Mouse (Mus musculus) CD4-positive, CD25-positive, alpha-beta regulatory T cell, adult 2 months (primary cell): Measurements from ENCODE around the gene 4933417A18Rik.
"Not testable (repeated sequence)": the region's sequence is repeated elsewhere in the genome, so short reads cannot be mapped to it uniquely, and the experiment has no call there.

Experiments used
- DNase-seq: peaks from one replicate; pipeline ENCODE4 v3.0.0-alpha.2; 2012; ENCODE audit warnings: low read depth, low spot score

Gene 4933417A18Rik

DNA sequence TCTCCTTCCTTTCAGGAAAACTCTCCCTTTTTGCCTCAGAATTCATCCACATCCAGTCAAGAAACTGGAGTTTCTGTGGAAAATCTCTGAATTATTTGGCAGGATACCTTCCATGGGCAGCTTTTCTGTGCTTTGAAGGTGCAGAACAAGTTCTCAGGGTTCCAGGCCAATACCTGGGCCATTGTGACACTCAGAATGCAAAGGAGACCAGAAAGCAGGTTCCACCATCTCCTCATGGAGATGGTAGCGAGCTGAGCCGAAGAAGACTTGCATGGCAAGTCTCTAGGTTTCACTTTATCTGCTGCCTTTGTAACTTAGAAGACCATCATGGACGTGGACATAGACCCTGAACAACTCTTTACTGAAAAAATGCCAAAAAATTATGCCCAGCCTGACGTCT lies at the start of gene 4933417A18Rik, which contains the start of gene Fam217a:
4933417A18Rik (plus strand) TSS at position 200 of the 400 bp plus-strand sequence.
Fam217a (minus strand) TSS at position 101 of the 400 bp plus-strand sequence.
- no peak for DNase-seq

DNA sequence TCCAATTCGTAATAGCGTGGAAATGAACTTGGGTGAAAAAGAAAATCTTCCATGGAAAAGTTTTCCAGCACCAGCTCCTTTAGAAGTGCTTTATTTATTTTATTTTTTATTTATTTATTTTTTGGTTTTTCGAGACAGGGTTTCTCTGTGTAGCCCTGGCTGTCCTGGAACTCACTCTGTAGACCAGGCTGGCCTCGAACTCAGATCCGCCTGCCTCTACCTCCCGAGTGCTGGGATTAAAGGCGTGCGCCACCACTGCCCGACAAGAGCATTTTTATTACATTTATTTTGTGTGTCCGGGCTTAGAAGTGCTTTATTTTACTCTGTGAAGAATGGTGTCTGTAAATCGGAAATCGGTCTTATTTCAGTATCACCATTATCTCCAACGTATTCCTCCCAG lies 49.5 kb upstream of the 4933417A18Rik start:
- DNase-seq = not testable (repeated sequence)

DNA sequence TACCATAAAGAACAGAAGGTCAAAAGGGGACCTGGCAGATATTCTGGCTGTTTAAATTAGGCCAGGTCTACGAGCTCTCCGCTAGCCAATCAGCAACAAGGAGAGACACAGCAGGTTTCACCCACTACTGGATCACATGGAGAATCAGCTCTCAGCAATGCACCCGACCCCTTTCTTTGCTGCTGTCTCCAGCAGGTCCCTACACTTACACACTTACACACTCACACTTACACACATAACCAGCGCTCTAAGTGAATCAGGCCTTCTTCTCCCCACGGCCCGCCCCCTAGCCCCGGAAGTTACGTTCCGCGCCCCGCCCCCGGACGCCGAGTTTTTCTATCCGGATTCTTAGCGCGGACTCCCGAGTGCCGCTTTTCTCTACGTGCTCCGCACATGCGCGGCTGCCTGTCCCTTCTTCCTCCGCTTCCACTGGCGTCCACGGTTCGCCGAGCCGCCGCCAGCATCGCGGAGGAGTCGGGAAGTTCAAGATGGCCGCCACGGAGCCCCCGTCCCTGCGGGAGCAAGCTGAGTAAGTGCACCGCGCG lies 49.0 kb upstream of the 4933417A18Rik start, which contains the start of gene Prpf4b:
Prpf4b (plus strand) TSS at position 137 of the 545 bp plus-strand sequence.
- peak; percentile 93 for DNase-seq

DNA sequence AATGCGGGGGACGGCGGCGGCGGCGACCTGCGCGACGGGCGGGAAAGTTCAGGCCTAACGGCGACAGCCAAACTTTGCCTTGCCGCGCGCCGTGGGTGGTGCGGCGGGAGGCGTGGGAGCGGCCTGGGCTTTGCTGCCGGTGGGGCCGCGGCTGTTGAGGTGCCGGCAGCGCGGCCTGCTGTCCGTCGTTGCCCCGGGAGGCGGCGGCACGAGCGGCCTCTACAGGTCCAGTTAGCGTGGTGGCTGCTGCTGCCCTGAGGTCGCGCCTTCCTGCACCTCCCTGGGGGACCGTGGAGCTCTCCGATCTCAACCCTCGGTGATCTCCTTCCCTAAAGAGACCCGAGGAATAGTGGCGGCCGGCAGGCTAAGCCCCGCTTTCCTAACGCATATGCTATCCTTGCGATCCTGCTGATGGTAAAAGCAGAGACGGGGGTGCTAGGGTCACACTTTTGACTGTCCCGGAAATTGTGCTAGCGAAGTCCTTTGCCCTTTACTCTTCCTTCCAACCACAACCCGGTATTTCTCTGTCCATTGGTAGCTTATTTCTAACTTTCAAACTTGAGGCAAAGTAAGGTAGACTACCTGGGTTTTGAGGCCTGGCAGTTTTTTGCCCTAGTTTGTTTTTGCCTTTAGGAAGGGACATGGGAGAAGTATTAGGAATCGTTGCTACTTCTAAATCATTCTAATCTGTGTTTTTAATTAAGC lies 48.3 kb upstream of the 4933417A18Rik start:
- no peak for DNase-seq

DNA sequence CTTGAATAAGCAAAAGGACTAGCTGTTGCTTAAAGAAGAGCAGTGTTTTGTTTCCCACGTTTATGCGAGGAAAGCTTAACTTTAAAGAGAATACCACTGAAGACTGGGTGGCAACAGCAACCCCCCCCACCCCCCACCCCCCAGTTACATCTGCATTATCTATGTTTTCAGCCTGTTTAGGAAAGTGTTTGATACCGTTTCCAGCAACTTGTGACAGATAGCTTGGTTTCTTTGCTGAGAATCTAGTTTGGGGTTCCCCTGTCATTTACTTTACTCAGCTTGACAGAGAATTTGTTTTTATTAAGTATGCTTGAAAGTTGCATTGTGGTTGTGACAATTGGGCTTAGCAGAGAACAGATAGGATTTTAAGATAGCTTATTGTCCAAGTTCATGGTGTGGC lies 47.7 kb upstream of the 4933417A18Rik start:
- DNase-seq = no peak

DNA sequence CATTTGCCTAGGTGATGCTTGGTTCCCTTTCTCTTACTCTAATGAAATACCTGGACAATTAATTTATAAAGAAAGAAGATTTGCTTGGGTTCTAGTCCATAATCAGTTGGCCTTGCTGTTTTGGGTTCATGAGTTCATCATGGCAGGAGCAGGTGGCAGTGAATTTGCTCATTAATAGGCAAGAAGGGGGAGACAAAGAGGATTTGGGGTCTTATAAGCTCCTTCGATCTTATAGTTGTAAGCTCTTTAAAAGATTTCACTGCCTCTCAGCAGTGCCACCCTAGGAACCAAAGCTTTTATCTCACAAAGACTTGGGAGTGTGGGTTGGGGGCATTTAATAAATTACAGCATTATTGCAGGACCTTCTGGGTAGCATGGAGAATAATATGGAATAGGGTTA lies 31.3 kb upstream of the 4933417A18Rik start:
- no peak for DNase-seq

DNA sequence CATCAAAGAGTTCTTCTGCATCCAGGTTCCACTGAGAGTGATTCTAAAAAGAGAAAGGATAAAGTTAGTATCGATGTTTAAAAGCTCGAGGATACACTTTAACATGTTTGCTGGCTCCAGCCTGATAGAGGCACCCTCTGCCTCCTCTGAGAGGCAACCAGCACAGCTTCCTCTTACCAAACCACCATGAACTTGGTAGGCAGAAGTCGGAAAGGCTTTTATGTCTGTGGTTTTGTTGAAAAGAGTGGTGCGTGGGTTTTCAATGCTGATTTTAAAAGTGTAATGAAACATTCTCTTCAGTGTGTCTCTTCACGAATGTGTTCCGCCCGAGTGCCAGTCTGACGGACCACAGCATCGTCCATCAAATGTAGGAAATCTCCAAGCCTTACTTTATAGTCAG lies 9.6 kb upstream of the 4933417A18Rik start:
- DNase-seq = peak; percentile 42

DNA sequence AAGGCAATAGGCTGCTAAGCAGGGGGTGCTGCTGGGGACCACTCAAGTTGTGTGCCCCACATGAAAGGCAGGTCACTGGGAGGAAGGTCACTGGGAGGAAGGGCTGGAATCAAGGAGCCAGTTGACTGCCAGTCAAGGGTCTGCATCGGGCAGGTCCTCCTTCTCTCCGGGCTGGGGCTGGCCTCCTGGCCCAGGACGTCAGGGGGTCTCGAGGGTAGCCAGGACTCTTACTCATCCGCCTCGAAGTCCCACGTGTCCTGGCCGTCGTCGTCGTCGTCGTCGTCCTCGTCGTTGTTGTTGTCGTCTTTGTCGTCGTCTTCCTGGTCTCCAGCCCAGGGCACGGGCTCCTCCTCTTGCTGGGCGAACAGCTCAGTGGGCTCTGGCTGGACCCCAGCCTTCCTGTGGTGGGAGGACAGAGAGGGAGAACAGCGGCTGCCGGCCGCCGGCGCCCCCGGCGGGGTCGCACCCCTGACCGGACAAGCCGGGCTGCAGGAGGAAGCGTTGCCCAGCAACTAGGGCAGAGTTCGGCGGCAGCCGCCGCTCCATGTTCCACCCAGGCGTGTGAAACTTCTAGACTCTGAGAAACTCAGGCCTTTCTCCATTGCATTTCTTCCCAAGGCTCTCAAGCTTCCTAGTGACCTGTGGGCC lies 7.6 kb upstream of the 4933417A18Rik start:
- DNase-seq = peak; percentile 16

DNA sequence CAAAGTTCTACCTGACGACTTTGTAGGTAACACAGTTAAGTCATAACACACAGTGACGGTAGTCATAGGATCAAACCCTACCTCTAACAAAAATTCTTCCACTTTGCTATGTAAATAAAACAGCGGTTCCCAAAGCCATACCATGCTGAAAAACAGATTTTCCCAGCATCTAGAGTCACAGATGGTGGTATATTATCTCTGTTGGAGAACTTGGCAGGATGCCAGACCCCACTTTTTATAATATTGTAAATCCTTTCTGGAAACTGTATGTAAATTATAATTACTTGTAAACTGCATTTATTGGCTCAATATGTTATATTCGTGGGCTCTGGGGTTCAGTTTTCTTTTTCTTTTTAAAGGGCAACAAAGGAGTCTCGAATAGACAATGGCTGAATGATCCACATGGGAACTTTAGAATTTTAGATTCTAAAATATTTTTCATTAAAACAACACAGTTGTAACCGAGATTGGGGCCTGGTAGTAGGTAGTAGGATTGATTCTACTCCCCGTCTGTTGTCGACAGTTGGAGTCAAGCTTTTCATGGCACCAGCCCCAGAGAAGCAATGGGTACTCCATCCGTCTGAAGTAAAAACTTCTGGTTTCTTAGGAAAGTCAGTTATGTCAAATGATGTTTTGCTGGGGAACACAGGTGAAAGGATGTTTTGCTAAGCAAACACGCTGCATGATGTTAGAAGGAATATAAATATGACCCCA lies 10.9 kb downstream of the 4933417A18Rik start:
- no peak for DNase-seq

DNA sequence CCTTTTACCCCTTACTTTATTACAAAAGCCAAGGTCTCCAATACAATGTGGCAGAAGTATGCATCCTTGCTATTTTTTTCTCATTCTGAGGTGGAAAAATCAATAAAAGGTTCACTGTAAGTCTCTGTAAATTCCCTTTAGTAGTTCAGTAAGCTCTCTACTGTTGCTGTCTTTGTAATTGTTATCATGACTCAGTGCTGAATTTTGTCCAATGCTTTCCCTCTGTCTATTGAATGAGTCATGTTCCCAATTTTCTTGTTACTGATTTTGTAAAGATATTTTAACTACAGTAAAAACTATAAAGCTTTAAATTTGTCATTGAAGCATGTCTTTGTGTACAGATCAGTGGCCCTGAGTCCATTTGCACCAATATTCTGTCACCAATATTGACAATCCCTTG lies 18.2 kb downstream of the 4933417A18Rik start:
- no peak for DNase-seq

DNA sequence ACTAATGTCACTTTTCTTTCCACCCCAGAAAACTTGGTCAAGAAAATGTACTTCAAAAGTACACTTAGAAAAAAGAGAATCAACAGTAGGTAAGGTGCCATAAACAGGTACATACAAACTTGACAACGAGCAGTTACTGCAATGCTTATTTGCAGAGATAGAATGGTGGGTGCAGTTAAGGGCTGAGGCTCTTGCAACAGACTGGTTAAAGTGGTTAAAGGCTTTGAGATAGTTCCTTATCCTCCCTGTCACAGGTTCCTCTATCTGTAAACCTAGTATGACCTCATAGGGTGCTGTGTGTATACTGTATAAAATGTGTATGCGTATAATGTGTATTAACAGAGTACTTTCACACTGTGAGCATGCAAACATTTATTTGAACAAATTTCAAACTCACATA lies 27.2 kb downstream of the 4933417A18Rik start:
- not testable (repeated sequence) for DNase-seq

DNA sequence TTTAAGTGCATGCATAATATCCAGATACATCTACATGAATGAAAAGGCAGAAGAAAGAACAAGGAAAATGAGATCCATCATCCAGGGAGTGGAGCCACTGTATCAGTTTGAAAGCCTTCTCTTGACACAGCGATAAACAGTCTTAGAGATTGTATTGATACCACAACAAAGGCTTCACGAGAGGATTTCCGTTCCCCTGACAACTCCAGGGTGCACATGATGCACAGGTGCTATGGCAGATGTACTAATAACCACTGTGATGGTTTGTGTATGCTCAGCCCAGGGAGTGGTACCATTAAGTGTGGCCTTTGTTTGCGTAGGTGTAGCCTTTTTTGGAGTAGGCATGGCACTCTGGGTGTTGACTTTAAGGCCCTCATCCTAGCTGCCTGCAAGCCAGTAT lies 32.7 kb downstream of the 4933417A18Rik start:
- peak; percentile 32 for DNase-seq

DNA sequence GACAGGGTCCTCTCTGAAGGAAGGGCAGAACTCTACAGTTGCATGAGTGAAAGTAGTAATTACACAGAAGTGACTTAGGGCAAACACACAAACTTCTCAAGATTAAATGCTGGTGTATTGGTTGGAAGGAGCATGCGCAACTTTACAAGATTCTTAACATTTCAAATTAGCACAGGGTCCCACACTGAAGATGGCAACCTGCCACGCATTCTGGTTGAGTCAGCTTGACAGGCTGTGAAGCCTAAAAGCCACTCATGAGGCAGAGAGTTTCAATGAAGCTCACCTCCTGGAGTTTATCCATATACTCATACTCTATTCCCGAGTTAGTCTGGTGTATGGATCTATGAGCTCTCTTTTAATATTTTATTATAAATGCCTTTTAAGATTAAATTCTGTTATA lies 33.9 kb downstream of the 4933417A18Rik start:
- DNase-seq = not testable (repeated sequence)

DNA sequence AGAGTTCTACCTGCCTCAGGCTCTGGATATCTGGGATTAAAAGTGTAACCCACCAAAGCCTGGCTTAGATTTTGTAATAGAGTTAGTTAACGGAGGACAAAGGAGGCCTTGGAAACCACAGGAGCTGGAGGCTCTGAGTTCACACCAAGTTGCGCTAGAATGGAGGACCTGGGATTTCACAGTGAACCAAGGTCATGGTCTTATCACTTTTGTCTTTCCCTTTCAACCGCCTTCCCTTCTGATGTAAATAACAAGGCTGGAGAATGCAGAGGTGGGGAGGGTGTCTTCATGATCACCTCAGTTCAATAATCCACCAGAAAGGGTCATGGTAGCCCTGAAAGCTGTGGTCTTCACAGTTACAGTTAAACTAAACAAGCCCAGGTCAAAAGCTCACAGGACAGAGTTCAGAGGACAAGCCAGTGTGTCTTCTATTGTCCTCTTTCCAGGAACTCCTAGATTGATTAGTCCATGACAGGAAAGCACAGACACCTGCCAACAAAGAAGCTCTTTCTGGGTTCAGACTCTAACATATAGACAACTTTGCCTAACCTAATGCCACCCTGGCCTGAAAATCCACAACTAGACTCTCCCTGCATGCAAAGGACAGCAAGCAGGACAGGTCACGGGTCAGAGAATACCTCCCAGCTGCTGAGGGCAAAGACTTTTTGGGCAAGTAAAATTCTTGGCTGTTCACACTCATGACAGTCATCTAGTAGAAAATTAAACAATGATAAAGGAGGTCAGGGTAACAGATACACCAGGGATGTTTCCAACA lies 37.0 kb downstream of the 4933417A18Rik start:
- no peak for DNase-seq

DNA sequence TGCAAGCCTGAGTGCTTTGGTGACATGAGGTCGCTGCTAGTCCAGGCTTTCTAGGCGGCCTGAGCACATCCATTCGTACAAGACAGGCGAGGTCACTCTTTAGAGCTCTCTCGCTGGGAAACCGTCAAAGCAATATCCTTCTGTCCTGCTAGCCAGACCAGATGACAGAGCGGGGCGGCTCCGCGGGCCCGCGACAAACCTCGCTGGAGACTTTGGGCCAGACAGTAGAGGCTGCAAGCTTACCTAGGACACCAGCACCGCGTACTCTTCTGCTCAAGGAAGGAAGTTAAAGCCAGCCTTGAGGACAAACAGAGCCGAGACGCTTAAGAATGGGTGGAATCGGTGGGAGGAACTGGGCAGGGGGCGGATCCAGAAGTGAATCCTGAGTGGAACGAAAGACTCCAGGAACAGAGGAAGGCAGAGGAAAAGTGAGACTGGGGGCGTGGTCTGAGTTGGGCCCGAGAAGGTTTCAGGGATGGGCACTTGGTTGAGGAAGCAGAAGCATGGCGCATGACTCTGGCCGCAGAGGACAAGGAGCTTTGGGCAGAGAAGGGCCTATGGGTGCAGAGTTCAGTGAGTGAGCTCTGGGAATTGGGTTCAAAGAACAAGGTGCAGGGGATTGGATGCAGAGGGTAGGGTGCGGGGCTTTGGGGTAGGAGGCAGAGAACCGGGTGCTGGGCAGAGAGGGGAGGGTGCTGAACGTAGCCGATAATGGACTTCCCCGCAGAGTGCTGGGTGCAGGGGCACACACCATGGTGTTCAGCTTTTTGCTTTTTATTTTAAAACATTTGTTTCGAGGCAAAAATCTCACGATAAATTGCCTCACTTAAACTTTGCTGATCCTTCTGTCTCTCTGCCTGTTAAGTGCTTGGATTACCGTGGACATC lies 39.5 kb downstream of the 4933417A18Rik start, which contains the start of gene Eci3:
Eci3 (minus strand) TSS at position 300 of the 887 bp plus-strand sequence.
- no peak for DNase-seq

DNA sequence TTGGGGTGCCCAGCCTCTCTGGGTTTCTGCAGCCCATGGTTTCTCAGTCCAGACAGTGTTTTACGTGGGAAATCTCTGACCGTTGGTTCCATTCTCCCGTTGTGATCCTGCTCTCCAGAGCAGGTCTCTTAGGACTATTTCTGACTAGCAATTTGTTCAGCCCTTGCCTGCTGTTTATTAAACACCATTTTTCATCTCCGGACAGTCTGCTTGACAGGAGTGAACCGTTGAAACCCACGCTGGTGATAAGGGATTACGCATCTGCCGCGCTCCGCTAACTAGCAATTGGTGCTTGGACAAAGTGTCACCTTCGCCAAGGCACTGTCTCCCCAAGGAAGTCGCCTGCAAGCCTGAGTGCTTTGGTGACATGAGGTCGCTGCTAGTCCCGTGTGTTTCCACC lies 40.2 kb downstream of the 4933417A18Rik start:
- no peak for DNase-seq

DNA sequence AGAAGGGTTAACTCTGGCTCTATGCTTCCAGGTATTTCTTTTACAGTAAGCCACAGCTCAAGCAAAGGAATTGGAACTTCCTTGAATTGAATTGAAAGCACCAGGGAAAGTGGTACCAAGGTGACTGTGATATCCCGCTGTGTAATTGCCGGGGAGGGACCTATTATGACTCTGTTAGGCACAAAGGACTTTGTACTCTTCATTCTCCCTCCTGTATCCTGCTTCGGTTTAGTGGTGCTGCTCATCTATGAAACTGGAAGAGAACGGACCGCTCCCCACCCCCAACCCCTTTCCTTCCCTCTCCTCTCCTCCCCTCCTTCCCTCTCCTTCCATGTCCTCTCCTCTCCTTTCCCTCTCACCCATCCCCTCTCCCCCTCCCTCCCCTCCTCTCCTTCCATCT lies 40.7 kb downstream of the 4933417A18Rik start:
- DNase-seq = no peak

DNA sequence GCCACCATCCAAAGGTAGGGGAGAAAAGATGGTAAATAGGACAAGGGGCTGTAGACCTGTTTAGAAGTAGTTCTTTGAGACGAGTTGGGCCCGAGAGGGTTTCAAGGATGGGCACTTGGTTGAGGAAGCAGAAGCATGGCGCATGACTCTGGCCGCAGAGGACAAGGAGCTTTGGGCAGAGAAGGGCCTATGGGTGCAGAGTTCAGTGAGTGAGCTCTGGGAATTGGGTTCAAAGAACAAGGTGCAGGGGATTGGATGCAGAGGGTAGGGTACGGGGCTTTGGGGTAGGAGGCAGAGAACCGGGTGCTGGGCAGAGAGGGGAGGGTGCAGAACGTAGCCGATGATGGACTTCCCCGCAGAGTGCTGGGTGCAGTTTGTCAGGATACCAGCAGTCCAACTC lies 41.4 kb downstream of the 4933417A18Rik start:
- DNase-seq = not testable (repeated sequence)

DNA sequence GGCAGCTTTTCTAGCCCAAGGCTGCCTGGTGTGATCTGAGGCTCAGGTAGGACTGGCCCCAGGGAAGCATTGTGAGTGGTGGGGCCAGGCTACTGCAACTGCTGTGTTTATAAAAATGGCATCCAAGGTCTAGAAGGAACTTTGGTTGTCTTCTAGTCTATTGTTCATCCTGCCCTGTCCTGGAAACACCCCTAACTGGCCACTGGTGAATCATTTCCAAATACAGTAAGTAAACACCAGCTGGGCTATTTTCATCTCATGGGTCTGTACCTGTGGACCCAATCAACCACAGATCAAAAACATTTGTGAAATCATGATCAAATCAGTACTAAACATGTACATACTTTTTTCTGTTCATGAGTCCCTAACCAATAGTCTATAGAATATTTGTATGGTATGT lies 48.2 kb downstream of the 4933417A18Rik start:
- not testable (repeated sequence) for DNase-seq

DNA sequence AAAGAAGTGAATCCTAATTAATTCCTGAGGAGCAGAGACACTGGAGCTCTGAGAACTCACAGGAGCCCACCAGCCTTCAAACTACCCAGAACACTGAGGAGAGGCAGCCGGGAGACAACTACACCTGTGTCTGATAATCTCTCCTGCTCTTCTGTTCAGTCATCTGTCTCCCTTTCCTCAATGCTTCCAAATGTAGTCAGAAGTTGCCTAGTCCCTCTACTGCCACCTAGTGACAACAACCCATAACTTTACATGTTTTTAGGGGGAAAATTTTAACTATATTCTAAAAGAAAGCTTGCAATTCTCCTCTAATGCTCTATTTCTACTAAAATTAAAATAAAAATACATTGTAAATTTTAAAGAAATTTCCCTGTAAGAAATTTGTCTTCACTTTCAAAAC lies 48.9 kb downstream of the 4933417A18Rik start:
- DNase-seq = peak; percentile 76
